Mouse (Mus musculus): ENCODE measurements around the gene Avp.
"Not testable (repeated sequence)": the region's sequence is repeated elsewhere in the genome, so short reads cannot be mapped to it uniquely, and the experiment has no call there.

Avp gene

DNA sequence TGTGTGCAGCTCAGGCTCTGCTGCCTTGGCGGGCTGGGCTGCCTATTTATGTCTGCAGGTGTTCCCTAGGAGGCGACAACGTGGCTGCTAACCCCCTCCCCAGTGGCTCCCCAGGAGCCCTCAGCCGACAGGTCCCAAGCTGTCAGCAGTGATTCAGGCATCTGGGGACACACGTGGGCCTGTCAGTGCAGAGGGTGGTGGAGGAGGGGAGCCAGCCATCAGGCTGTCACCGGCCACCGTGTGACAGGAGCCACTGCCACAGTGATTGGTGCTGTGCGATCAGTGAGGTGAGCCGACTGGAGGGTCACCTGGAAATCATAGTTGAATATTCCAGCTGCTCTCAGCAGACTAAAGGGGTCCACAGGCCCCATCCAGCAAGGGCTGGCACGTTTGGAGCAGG is at the start of gene Avp:
Gene Avp, minus strand, starts transcription at position 3 of the 400 bp plus-strand sequence.
- in situ Hi-C loops (cut with MseI, MboI): no loop called here

- in situ Hi-C loops (cut with MseI, MboI): no loop called here
Measured at GRCm38 (mm10) chr2:130629839-130630203, 47.5 kb upstream of the Avp start, which contains the start of the genes Fastkd5 and Ubox5. Gene Fastkd5, minus strand, starts transcription at chr2:130630027. Gene Ubox5, minus strand, starts transcription at chr2:130630038.

DNA sequence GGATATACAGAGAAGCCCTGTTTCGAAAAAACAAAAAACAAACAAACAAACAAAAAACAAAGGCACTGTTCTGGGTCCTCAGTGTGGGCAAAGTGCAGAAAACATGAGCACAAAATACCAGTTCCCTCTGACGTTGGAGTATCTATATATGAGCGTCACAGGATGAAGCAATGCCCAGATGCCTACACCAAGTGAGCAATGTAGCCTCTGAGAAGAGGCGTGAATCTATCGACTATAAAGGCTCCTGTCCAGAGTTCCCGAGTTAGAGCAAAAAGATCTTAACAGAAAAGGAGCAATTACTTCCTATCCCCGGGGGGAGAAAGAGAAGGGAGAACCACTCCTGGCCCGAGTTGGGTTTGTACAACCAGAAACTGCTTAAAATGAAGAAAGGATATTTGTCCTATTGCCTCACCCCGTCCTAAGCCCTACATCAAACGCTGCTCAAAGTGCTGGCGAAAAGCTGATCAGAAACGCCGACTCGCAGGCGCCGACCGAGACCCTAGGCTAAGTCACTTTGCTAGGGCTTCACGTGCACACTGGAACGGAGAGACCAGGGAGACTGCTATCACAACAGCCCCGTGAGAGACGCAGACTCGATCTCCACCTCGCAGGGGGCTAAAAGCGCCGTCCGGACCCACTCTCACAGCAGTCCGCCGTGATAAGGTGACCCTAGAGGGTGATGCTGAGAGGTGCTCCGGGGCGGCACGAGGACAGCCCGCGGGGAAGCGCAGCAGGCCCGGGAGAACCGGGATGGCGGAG is 46.9 kb upstream of the Avp start:
- in situ Hi-C loops (cut with MseI, MboI): no loop called here

- in situ Hi-C loops (cut with MseI, MboI): no loop called here
Measured at GRCm38 (mm10) chr2:130628424-130628823, 46.1 kb upstream of the Avp start.

DNA sequence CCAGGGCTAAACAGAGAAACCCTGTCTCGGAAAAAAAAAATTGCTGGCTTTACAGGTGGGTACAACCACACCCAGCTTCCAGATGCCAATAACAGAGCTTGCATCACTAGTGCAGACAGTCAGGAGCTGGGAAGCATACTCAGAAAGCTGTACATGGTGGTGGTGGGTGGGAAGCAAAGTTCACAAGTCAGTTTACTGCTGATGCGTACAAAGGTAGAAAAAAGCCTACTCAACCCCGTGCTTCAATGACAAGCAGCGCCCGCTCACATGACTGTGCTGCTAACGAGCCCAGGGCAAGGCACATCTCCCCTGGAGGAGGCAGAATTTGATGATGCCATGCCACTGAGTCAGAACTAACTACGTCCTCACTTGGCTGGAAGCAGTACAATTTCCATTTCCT is 36.6 kb upstream of the Avp start:
- in situ Hi-C loops (cut with MseI, MboI): no loop called here

- in situ Hi-C loops (cut with MseI, MboI): no loop called here
Measured at GRCm38 (mm10) chr2:130613091-130613490, 30.7 kb upstream of the Avp start.

GRCm38 (mm10) chr2:130602195-130602594 is 19.8 kb upstream of the Avp start:
- in situ Hi-C loops (cut with MseI, MboI): no loop called here

GRCm38 (mm10) chr2:130598399-130598798 is 16.0 kb upstream of the Avp start:
- in situ Hi-C loops (cut with MseI, MboI): no loop called here

GRCm38 (mm10) chr2:130597601-130598010 is 15.3 kb upstream of the Avp start:
- in situ Hi-C loops (cut with MseI, MboI): no loop called here

DNA sequence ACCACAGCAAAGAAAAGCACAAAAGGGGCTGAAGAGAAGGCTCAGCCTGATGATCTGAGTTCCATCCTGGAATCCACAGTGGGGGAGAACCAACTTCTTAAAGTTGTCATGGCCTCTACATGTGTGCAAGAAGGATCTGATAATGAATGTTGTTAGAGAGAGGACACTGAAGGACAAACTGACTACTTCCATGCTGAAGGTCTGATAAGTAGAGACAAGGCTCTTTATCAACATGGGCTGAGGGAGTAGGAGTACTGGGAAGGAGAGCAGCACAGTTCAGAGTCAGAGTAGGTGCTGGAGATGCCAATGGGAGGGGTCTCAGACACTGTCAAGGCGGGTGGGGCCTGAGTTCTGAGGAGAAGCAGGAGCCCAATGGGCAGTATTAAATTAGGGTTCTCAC is 13.2 kb upstream of the Avp start:
- in situ Hi-C loops (cut with MseI, MboI): no loop called here

GRCm38 (mm10) chr2:130591016-130591415 is 8.7 kb upstream of the Avp start:
- in situ Hi-C loops (cut with MseI, MboI): no loop called here

DNA sequence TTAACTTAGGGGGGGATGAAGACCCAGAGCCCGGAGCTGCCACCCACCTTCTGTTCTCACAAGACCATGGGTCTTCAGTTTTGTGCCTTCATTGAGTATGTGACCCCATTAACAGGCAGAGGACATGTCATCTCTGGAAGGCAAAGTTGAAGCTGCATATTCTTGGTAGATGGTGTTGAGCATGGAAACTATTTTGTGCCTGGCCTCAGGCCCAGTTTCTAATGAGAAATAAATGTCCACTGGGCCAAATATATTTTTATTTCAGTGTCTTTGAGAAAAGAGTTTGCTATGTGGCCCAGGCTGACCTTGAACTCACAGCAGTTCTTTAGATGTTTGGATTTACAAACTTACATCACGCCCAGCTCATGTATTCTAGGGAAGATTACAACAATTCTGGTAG is 7.4 kb upstream of the Avp start:
- in situ Hi-C loops (cut with MseI, MboI): no loop called here

GRCm38 (mm10) chr2:130589157-130589556 is 6.8 kb upstream of the Avp start:
- in situ Hi-C loops (cut with MseI, MboI): no loop called here

- in situ Hi-C loops (cut with MseI, MboI): no loop called here
Measured at GRCm38 (mm10) chr2:130588373-130588772, 6.0 kb upstream of the Avp start.

GRCm38 (mm10) chr2:130586016-130586415 is 3.7 kb upstream of the Avp start:
- in situ Hi-C loops (cut with MseI, MboI): no loop called here

GRCm38 (mm10) chr2:130583902-130584560 is 1.7 kb upstream of the Avp start:
- in situ Hi-C loops (cut with MseI, MboI): no loop called here

DNA sequence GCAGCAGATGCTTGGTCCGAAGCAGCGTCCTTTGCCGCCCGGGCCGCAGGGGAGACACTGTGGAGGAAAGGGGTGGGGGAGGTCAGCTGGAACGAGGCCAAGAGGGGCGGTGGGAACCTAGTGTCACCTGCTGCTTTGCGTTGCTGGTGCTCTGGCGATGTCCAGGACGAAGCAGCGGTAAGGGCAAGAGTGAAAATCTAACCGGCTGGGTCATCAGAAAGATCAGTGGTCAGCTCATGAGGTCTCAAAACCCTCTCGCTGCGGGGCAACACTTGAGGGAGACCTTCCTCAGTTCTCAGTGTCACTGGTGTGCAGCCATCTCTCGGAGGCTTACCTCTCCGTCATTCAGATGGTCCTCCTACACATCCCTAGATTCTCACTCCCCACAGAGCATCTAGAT is 1.2 kb downstream of the Avp start:
- in situ Hi-C loops (cut with MseI, MboI): no loop called here

GRCm38 (mm10) chr2:130579791-130580190 is 2.6 kb downstream of the Avp start:
- in situ Hi-C loops (cut with MseI, MboI): no loop called here

GRCm38 (mm10) chr2:130578148-130578547 is 4.2 kb downstream of the Avp start:
- in situ Hi-C loops (cut with MseI, MboI): no loop called here

DNA sequence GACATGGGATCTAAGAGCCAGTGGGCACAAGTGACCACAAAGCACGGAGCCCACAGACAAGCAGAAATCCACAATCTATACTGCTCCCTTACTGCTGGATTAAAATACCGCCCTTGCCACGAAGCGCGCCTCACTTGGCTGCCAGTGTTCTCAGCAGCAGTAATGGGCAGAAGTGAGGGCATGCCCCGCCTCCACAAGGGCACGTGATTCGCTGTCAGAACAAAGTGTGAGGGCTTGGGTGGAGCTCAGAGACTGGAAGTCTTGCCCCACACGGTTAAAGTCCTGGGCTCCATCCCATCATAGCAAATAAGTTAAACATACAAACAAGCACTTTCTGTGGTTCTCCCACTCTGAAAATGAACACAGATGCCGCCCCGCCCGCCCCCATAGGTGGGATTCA is 4.7 kb downstream of the Avp start:
- in situ Hi-C loops (cut with MseI, MboI): no loop called here

DNA sequence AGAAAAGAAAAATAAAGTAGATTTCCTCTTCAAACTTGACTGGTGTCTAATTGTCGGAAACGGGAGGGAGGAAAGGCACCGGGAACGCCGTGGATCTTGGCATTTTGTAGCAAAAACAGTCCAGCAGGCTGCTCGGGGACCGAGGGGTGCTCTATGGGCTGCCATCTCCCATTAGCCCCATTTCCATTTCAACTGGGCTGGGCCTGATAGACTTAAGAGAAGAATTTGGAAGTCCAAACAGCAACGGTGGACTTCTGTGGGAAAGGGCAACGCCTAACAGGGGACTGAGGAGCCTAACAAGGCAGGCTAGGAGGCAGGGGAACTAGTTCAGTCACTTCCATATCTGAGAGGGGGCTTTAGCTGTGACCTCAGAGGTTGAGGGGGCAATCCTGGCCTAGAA is 5.3 kb downstream of the Avp start:
- in situ Hi-C loops (cut with MseI, MboI): no loop called here

- in situ Hi-C loops (cut with MseI, MboI): not testable (repeated sequence)
Measured at GRCm38 (mm10) chr2:130576564-130576963, 5.8 kb downstream of the Avp start.

GRCm38 (mm10) chr2:130575873-130576272 is 6.5 kb downstream of the Avp start, which contains the start of gene Oxt:
Gene Oxt, plus strand, starts transcription at chr2:130576173.
- in situ Hi-C loops (cut with MseI, MboI): no loop called here

Data from mouse trophoblast stem cell (cell line).